Mouse (Mus musculus): Measurements from ENCODE around the gene Dnah7c.
"Not testable (repeated sequence)": the region's sequence is repeated elsewhere in the genome, so short reads cannot be mapped to it uniquely, and the experiment has no call there.

GRCm38 (mm10) chr1:46652721-46653120, 227.3 kb downstream of the Dnah7c start:
- not testable (repeated sequence) for TF ChIP-seq CTCF (IDR thresholded peaks at IDR 0.05; ENCODE audit: control insufficient read depth, insufficient read depth, insufficient read length); MAX (IDR thresholded peaks at IDR 0.05); USF1 (IDR thresholded peaks at IDR 0.05; ENCODE audit: low read depth)
